Mouse (Mus musculus) spleen, embryonic (tissue): ENCODE data around the gene Sla2.
"Not testable (repeated sequence)": the region's sequence is repeated elsewhere in the genome, so short reads cannot be mapped to it uniquely, and the experiment has no call there.

Experiments used
- CTCF ChIA-PET: fragments of 350-600 bp; sonication (Branson Sonifier 250); formaldehyde crosslinking; loops from one replicate; lab custom pipeline; 2022; lab: Charles Lee

Gene Sla2

DNA sequence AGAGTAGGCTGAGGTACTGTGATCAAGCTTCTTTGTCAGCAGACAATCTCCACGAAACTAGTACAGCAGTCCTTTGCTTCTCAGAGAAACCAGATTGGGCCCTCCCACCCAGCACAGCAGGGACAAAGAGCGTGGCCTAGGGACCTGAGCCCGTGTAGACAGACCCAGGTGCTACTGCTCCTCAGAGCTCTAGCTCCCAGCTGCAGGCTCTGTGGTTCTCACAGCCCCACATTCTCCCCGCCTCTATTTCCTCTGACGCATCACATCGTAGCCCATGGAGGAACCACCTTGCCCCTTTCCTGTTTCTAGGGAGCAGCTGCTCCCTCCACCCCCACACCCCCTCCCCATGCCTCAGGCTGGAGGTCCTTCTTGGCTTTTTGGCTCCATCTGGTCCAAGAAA, at the start of gene Sla2:
Gene Sla2, minus strand, starts transcription at position 176 of the 400 bp plus-strand sequence.
- CTCF ChIA-PET = interaction anchor here (0.6 kb wide), 1 partner anchor 47 kb away, joined by 4 read pairs; no protein-coding TSS in a partner anchor

DNA sequence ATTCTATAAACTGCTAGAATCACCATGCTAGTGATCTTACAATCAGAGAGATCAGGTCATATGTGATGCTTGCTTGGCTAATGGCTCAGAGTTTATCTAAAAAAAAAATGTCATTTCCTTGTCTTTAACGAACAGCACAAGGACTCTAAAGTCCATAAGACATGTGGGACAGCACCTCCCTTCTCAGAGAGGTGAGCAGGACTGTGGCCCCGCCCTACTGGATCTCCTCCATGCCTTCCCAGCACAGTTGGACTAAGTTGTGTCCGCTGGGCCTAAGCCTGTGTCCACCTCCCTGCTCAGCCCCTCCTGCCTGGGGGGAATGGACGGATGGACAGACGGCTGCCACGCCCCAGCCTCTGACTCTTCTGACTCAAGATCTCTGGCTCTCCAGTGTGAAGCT, 48.0 kb upstream of the Sla2 start:
- CTCF ChIA-PET = no interaction called here

DNA sequence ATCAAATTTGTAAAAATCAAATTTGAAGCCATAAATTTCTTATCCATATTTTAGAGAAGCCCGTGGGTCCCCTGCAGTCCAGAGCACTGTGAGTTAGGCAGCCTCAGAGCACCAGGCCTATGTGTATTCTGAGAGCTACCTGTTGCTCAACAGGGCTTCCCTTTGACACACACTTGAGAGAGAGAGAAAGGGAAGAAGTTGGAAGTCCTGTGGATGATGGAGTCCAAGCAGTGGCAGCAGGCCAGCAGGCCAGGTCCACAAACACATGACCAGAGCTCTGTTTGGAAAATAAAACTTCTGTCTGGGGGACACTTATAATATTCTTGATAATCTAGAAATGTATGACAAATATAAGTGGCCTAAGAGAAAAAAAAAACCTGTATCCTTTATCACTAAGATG, 46.4 kb upstream of the Sla2 start:
- CTCF ChIA-PET = interaction anchor here (0.7 kb wide), 1 partner anchor 1102 kb away, joined by 5 read pairs; no protein-coding TSS in a partner anchor

DNA sequence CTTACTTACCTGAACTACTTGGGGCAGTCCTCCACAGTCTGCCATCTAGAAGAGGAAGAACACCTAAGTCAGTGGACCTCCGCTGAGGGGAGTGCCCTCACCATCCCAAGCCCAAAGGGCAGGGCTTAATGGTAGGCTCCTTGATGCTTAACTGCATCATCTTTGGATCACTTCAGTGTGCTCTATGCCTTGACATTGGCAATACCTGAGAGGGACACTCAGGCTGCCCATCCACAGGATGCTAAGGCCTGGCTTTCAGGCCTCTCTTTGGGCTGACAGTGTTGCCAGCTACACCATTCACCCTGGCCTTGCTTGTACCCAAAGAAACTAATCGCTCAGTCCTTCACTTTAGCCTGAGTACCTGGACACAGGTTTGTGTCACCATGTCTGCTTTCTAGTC, 44.4 kb upstream of the Sla2 start:
- CTCF ChIA-PET = no interaction called here

DNA sequence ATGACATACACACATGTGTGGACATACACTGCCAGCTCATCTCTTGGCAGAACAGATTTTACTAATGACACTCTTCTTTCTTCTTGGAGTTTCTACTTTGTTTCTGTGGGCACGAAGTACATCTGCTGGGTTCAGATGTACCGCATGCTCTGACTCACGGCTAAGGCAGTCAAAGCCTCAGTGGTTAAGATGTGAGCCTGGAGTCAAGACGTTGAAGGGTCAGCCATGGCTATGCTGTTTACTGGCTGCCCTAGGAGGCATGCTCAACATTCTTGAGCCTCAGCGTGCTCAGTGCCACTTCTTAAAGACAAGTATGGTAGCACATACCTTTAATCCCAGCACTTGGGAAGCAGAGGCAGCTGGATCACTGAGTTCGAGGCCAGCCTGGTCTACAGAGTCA, 43.6 kb upstream of the Sla2 start:
- CTCF ChIA-PET = no interaction called here

DNA sequence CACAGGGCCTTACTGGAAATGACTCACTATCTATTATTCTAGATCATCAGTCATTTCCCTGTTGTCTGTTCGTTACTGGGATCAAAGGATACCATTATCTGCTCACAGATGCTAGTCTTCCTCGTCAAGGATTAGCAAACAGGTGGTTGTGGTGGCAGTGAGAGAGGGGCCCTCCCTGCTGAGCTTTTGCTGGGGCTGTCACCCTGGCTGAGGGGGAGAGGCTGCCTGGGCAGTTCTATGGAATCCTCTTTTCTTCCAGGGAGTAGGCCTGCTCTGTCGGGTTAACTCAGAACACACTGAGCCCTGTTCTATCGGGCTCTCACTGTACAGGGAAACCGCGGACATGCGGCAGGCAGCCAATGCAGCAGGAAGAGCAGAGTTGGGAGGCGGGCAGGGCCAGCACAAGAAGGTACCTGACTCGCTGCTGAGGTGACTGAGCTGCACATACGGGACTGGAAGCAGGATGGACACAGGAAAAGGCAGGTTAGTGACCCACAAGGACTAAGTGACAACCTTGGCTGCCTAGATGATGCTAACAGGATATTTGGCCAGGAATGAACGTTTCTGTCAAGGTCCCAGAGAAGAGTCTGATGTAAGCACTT, 42.6 kb upstream of the Sla2 start:
- CTCF ChIA-PET = no interaction called here

DNA sequence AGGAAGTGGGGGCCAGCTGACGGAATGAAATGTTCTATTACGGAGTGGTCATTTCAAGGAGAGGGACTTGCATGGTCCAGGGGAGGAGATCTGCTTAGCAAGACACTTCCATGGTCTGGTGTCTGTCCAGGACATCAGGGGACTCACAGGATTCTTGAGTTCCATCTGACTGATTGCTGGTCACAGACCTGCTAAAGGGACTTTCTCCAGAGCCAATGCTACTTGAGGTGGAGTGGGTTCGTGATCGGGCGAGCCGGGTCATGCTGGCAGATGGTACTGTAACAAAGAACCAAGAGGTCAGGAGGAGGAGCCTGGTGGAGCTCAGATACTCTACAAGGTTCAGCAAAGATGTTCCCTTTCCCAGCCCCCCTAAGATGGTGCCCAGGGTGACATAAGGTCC, 41.6 kb upstream of the Sla2 start:
- CTCF ChIA-PET = no interaction called here

DNA sequence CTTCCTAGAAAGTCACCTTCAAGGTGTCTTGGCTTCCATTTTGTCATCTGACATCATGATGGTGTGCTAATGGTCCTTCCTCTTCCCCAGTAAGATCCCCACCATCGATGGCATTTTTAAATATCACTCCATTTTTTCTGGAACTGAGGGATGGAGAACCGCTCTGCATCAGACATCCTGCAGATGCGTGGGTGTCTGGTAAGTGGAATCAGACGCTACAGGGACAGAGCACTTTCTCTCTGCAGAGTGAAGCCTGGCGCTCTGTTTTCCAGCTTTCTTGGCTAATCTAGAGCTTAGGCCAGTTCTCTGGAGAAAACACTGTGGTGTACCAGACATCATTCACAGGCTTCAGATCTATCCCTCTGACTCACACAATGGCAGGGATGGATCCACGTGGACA, 40.7 kb upstream of the Sla2 start:
- CTCF ChIA-PET = no interaction called here

DNA sequence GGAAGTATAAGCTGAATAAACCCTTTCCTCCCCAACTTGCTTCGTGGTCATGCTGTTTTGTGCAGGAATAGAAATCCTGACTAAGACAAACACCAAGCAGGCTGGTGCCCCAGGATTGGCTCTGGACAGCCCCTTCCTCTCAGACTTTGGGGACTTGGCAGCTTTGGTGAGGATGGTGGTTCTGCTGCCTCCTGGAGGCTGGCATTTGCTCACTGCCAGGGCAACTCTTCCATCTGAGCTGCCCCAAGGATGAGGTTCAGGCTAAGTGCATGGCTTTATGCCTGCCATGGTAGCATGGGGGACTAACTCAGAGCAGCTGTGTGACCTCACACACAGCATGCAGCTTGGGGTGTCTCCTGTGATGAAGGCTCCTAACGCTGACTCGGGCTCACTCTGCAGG, 38.6 kb upstream of the Sla2 start:
- CTCF ChIA-PET = not testable (repeated sequence)

DNA sequence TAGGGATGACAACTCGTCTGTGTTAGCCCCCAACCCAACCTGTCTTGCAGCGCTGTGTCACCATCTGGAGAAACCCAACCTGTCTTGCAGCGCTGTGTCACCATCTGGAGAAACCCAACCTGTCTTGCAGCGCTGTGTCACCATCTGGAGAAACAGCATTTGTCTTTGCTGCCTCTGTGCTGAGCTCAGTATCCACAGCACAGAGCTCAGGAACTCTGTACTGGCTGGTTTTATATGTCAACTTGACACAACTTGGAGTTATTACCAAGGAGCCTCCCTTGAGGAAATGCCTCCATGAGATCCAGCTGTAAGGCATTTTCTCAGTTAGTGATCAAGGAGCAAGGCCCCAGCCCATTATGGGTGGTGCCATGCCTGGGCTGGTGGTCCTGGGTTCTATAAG, 38.1 kb upstream of the Sla2 start:
- CTCF ChIA-PET = not testable (repeated sequence)

DNA sequence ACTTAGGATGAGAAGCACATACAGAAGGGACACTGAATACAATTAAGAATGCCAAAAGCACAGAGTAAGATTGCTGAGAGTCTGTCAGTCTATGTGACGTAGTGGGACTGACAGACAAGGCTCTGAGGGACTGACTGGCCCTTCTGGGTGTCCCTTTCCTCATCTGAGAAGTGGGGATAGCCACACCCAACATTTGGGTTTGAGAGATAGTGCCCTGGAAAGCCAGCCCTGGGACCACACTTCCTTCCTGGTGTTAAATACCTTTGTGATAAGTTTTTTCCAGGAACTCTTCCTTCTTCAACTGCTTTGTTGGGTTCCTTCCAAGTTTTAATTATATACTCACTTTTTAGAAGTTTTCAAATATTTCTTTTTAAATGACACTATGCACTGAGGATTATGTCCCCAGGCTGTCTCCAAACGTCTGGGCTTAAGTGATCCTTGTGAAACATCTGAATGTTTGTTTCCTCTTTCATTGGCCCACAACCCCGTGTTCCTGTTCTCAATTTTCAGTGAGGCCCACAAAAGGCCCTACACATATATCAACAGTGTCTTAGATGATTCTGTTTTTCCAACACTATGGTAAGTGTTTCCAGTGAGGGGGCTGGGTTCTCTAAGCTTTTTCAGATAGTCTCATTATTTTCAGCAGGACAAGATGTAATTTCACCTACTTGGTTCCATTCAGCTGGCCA, 37.4 kb upstream of the Sla2 start:
- CTCF ChIA-PET = no interaction called here

DNA sequence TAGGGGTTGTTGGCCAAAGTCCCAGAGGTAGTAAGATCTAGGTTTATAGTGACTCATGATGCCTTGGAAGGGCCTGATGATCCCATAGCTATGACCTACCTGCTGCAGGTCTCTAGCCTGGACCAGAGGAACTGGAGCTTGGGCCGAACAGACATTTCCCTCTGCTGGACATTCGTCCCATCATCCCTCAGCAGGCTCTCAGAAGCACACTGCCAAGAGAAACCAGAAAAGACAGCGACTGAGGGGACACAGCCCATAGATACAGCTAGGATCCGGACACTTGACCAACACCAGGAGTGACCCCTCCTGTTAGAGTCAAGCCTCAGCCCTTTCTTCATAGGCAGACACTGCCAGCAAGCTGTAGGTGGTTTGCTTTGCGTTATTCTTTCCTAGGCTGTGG, 36.1 kb upstream of the Sla2 start:
- CTCF ChIA-PET = no interaction called here

DNA sequence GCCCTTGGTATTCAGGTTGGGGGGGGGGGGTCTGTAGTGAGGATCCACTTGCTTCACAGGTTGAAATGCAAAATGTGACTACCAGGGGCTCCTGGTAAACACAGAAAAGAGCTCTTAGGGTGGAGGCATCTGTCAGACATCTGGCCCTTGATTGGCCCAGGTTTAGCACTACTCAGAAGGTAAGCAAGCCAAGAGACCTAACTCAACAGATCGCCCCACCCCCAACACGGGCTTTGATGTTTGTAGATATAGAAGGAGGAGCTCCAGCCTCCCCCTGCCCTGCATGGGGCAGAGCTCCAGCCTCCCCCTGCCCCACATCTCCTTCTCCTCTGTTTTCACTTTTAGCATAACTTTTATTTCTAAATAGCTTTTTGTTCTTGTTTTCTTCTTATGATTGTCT, 32.8 kb upstream of the Sla2 start:
- CTCF ChIA-PET = interaction anchor here (0.7 kb wide), 1 partner anchor 46 kb away, joined by 11 read pairs; no protein-coding TSS in a partner anchor

DNA sequence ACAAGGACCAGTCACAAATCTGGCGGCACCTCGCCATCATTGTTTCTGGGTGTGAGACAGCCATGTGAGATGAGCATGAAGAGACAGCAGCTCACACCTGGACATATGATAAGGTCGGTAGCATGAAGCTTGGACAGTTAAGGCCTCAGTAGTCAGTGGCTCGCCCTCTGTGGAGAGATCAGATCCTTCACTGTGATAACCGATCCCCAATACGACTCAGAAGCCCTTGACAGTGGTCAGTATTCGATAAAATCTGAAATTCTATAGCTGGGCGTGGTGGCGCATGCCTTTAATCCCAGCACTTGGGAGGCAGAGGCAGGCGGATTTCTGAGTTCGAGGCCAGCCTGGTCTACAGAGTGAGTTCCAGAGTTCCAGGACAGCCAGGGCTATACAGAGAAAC, 32.2 kb upstream of the Sla2 start:
- CTCF ChIA-PET = not testable (repeated sequence)

DNA sequence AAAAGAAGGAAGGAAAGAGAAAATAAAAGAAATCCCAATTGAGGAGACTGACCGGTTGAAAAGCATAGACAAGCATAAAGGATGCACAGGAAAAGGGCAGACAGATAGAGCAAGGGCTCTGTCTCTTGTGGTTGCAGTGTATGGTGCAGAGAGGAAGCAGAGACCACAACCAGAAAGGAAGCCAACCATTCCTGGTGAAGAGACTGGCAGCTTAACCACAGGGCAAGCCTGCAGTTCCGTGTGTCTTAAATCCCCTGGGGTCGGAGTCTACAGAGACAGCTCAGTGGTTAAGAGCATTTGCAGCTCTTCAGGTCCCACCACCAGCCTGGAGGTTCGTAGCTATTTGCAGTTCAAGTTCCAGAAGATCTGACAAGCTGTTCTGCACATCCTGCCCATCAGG, 31.6 kb upstream of the Sla2 start:
- CTCF ChIA-PET = no interaction called here

DNA sequence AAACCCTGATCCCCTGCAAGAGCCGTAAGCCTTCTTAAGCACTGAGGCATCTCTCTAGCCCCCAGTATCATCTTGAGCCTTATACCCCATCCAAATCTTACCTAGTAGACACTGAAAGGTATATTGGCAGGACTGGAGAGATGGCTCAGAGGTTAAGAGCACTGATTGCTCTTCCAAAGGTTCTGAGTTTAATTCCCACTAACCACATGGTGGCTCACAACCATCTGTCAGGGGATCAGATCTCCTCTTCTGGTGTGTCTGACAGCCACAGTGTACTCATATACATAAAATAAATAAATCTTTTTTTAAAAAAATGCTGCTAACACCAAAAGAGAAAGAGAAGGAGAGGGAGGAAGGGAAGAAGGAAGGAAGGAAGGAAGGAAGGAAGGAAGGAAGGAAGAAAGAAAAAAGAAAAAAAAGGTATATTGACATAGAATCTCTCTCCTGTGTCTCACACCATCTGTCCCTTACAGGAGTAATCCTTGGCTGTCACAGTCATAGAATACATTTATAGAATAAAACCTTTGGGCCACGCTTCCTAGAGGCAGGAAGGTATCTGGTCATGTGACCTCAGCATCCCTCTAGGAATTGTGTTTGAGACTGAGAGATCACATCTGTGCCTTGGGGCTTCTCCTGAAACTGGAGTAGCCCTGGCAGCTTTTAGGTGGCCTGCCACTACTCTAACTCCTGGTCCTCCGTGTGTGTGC, 29.6 kb upstream of the Sla2 start:
- CTCF ChIA-PET = no interaction called here

DNA sequence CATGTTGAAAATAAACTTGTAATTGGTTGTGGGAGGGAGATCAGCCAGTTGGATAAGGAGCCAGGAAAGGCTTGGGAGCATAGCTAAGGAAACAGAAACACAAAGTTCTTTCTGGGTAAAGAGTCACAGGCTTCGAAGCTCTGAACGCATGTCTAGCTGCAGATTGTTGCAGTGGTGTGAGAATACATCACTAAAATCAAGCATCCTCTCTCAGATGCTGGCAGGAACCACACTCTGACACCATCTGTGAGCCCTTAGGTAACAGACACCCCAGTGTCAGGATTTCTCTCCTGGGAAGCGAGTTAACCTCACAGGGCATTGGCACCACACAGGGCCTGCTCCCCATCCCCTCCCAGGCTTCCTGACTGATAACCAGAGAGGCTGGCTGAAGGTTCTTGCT, 28.6 kb upstream of the Sla2 start:
- CTCF ChIA-PET = interaction anchor here (0.5 kb wide), 1 partner anchor 1971 kb away, joined by 5 read pairs; no protein-coding TSS in a partner anchor

DNA sequence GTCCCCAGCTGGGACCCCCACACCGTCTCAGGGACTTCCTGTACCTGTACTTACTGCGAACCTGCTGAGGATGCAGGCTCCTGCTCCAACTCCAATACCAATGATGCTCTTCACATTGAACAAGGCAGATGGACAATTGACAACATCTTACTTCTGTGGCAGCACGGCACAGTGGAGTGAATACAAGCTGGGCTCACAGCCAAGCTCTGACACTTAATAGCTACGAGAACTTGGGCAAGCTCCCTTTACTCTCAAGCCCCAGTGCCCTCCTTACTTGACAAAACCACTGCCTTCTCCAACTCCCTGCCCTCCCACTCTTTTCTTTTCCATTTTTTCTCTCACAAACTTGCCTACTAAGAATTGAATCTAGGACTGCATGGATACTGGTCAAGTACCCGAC, 26.2 kb upstream of the Sla2 start:
- CTCF ChIA-PET = no interaction called here

DNA sequence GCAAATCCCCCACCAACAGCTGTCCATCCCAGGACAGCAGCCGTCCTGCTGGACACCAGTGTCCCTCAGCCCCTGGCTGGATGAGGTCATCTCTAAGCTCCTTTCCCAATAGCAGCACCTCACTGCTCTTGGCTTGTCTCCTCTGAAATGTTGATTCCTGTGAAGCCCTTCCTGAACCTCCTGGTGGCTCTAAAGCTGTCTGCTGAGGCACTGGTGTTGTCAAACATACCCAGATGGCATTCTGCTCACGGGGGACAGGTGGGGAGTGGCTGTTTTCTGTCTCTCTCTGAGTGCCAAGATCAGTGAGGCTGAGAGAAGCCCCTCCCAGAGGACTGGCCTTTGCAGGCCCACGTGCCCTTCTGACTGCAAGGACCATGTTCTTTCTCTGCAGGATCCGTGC, 18.9 kb upstream of the Sla2 start:
- CTCF ChIA-PET = not testable (repeated sequence)

DNA sequence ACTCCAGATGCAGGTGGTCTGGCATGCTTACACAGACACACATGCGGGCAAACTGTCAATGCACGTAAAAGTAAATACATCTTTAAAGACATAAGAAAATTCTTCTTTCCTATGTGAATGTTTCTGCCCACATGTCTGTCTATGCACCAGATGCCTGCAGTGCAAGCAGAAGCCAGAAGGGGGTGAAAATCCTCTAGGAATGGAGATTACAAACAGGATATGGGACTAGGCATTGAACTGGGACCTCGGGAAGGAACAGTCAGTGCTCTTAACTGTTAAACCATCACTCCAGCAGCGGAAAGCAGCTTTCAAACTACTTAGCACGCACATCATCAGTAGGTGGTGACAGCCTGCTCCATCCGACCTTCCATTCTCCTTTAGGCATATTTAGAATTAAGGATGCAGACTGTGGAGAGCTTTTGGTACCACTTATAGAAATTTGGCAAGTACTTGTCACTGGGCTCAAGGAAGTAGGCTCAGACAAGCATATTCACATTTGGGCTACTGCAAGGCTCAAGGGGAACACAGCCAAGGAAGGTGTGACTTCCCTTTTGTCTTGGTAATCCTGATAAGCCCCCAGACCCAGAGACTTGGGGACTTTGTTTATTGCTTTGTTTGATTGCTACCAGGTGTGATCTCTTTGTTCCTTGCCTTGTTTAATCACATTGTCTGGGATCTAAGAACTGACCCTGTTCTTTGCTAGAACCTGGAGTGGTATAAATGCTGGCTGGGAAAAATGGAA, 18.2 kb upstream of the Sla2 start:
- CTCF ChIA-PET = no interaction called here

DNA sequence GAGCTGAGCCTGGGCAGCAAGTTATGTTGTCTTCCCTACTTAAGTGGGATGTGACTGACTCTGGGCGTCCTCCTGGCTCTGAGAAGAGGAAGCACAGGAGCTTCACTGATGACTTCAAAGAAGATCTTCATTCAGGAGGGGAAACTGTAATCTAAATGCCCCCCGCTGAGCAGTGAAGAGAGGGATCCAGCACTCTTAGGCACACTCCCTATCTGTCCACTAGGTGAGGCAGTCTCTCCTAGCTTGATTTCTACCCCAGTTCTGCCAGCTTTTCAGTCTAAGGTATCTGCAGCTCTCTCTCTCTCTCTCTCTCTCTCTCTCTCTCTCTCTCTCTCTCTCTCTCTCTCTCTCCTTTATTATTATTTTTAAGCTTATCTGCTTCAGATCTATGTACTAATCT, 16.4 kb upstream of the Sla2 start:
- CTCF ChIA-PET = no interaction called here

DNA sequence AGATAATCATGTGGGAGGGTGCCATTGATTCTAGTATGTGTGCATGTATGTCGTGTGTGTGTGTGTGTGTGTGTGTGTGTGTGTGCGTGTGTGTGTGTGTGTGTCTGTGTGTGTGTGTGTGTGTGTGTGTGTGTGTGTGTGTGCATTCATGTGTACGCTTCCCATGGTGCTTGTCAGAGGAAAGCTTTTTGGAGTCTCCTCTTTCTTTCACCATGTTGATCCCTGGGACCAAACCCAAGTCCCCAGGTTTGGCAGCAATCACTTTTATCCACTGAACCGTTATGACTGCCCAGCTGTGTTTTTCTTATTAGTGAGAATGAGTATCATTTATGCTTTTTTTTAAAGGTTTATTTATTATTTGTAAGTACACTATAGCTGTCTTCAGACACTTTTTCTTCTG, 15.4 kb upstream of the Sla2 start:
- CTCF ChIA-PET = not testable (repeated sequence)
